Mouse (Mus musculus) stomach, adult 2 months (tissue): ENCODE data around the gene Grk5. TPM values are rescaled to one million over a fixed set of nuclear protein-coding genes. Genes with fewer than 3 reads are reported as not detected.

ENCODE experiments used
- polyA plus RNA-seq: library from polyadenylated mRNA; depleted of rRNA; stranded (reverse); fragments of >200 nt; gene quantifications from 2 replicates; pipeline ENCODE4 v1.2.3, GENCODE M21; 2012; rRNA removed

Gene Grk5
- 0.35 and 0.42 TPM in 2 replicates for polyA plus RNA-seq

GRCm38 (mm10) chr19:60889714-60890315, at the start of gene Grk5:
Gene Grk5, plus strand, starts transcription at chr19:60889749.

GRCm38 (mm10) chr19:60860868-60861700, 28.5 kb upstream of the Grk5 start, which contains the start of gene Sfxn4:
Gene Sfxn4, minus strand, starts transcription at chr19:60861479.

GRCm38 (mm10) chr19:60874064-60874694, 15.4 kb upstream of the Grk5 start, which contains the start of gene Prdx3:
Gene Prdx3, minus strand, starts transcription at chr19:60874556.

GRCm38 (mm10) chr19:61140342-61141206, 251.0 kb downstream of the Grk5 start, which contains the start of gene Zfp950:
Gene Zfp950, minus strand, starts transcription at chr19:61140840.

Other genes with a start within 250 kb of the Grk5 start
- gene Nanos1, start 133.8 kb upstream of the Grk5 start, polyA plus RNA-seq: 0.15 and 0.29 TPM in 2 replicates
- gene Eif3a, start 99.1 kb upstream of the Grk5 start, polyA plus RNA-seq: 3.4 and 7.5 TPM in 2 replicates
- gene Fam45a, start 78.2 kb upstream of the Grk5 start, polyA plus RNA-seq: 0.35 and 0.70 TPM in 2 replicates
- 0.06 and 0.25 TPM in 2 replicates for gene Sfxn4, start 28.3 kb upstream of the Grk5 start, polyA plus RNA-seq
- 39.3 and 41.2 TPM in 2 replicates for gene Prdx3, start 15.2 kb upstream of the Grk5 start, polyA plus RNA-seq